Mouse (Mus musculus): Measurements from ENCODE around the gene Osbpl5. TPM values are rescaled to one million over a fixed set of nuclear protein-coding genes. Genes with fewer than 3 reads are reported as not detected.

The Osbpl5 gene
- 30.2 and 32.4 TPM in 2 replicates for polyA plus RNA-seq (2015; fragmentation: Nextera tagmentation; extraction: Ambion mirVana)

DNA sequence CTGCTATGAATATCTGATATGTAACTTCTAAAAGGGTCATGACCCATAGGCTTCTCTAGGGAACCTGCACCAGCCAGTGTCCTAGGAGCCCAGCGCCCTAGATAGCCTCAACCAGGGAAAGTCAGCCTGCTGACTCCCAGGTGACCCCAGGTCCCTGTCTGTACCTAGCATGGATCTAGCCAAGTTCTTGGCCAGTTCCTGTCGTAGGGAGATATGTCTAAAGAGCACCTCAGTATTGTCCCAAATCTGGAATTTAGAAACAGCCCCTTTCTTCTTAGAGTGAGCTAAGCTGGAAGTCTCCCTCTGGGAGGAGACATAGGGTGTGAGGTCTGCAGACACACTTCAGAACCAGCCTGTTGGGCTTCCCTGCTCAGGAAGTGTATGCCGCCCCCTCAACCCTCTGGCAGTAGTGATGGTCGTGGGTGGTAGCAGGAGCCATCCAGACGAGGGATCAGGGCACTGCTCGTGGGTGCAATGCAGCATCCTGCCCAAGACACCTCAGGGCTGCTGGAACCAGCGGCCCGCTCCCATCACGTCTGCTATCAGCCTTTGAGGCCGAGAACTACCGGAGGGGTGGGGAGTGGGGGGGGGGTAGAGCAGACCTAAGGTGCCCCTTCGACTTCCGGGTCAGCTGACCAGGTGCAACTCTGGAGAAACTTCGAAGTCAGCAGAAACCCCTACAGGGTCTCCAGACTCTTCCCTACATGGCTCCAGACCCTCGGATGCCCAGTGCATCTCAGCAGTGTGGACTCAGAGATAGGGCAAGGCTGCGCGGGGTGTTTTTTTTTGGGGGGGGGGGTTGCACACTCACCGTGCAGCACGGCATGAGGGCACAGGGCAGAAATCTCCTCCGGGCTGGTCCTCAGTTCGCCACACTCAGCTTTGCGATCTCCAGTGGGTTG is at the start of gene Osbpl5:
Osbpl5 (minus strand) TSS at position 861 of the 902 bp plus-strand sequence.
- H3K27me3 ChIP-seq: peaks cover 14% of the 10 kb centered on the region
- H3K4me2 ChIP-seq (replicated peaks): peak within 1 kb of the TSS; percentile 78
- WGBS: 35% methylated on average over 22 of the region's 22 CpGs
- H3K36me3 ChIP-seq: no peaks in the 10 kb centered on the region
- H3K4me3 ChIP-seq: peak within 1 kb of the TSS; percentile 33
- H3K9me3 ChIP-seq: no peaks in the 10 kb centered on the region
- H3K4me1 ChIP-seq: peaks cover 11% of the 10 kb centered on the region
- H3K9ac ChIP-seq (replicated peaks): 0 out of 2 replicates have a peak within 1 kb of the TSS, but pooled peaks have one; percentile 0
- ATAC-seq (replicated peaks): peak; percentile 30
- no peak within 1 kb of the TSS for H3K27ac ChIP-seq (replicated peaks)

GRCm38 (mm10) chr7:143805199-143805624 is 48.4 kb upstream of the Osbpl5 start:
- ATAC-seq (replicated peaks): peak; percentile 64
- Histone ChIP-seq H3K9me3 (no peaks in the 10 kb centered on the region), H3K9ac (replicated peaks) (no peak overlapping the region), H3K4me2 (replicated peaks) (no peak overlapping the region), H3K4me1 (no peaks in the 10 kb centered on the region), H3K4me3 (no peak overlapping the region), H3K27ac (replicated peaks) (no peak overlapping the region), H3K36me3 (peaks cover 16% of the 10 kb centered on the region; the same call in 1 of the 2 replicates), H3K27me3 (no peaks in the 10 kb centered on the region)
- 34% methylated on average over 5 of the region's 5 CpGs for WGBS

- no peak overlapping the region for H3K4me3 ChIP-seq
- no peak overlapping the region for H3K4me2 ChIP-seq (replicated peaks)
- no peaks in the 10 kb centered on the region for H3K9me3 ChIP-seq
- peaks cover 23% of the 10 kb centered on the region; the same call in 1 of the 2 replicates for H3K36me3 ChIP-seq
- H3K4me1 ChIP-seq: no peaks in the 10 kb centered on the region
- H3K27me3 ChIP-seq: no peaks in the 10 kb centered on the region
- 86% methylated on average over 8 of the region's 8 CpGs for WGBS
- no peak overlapping the region for H3K9ac ChIP-seq (replicated peaks)
- no peak for ATAC-seq (replicated peaks)
- no peak overlapping the region for H3K27ac ChIP-seq (replicated peaks)
Measured at GRCm38 (mm10) chr7:143801195-143802065, 44.6 kb upstream of the Osbpl5 start.

- H3K4me1 ChIP-seq: no peaks in the 10 kb centered on the region
- no peak for ATAC-seq (replicated peaks)
- H3K4me2 ChIP-seq (replicated peaks): no peak overlapping the region
- no peaks in the 10 kb centered on the region for H3K27me3 ChIP-seq
- peaks cover 30% of the 10 kb centered on the region; the same call in 1 of the 2 replicates for H3K36me3 ChIP-seq
- no peak overlapping the region for H3K4me3 ChIP-seq
- no peak overlapping the region for H3K27ac ChIP-seq (replicated peaks)
- no peak overlapping the region for H3K9ac ChIP-seq (replicated peaks)
- 97% methylated on average over 1 of the region's 1 CpGs for WGBS
- H3K9me3 ChIP-seq: no peaks in the 10 kb centered on the region
Measured at GRCm38 (mm10) chr7:143800770-143801169, 44.0 kb upstream of the Osbpl5 start.

DNA sequence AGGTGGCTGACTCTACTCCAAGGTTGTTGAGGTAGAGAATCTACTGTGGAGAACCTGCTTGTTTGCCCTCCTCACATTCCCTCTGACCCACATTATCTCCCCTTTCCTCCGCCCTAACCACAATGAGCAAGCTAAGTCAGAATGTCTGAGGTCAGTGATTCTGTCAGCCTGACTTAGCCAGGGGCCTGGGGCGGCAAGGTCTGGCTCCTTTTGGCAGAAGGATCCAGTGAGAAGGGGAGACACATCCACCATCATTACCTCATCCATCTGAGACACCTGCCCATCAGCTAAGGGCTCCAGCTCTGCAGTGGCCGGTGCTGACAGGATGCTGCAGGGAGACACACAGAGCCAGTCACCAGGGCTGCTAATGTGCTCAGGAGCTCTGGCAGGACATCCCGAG is 42.0 kb upstream of the Osbpl5 start:
- no peak for ATAC-seq (replicated peaks)
- no peaks in the 10 kb centered on the region for H3K4me1 ChIP-seq
- no peak overlapping the region for H3K4me3 ChIP-seq
- H3K9me3 ChIP-seq: no peaks in the 10 kb centered on the region
- WGBS: 91% methylated on average over 4 of the region's 4 CpGs
- no peak overlapping the region for H3K27ac ChIP-seq (replicated peaks)
- no peak overlapping the region for H3K4me2 ChIP-seq (replicated peaks)
- H3K9ac ChIP-seq (replicated peaks): no peak overlapping the region
- H3K27me3 ChIP-seq: no peaks in the 10 kb centered on the region
- H3K36me3 ChIP-seq: peaks cover 31% of the 10 kb centered on the region; the same call in 1 of the 2 replicates

DNA sequence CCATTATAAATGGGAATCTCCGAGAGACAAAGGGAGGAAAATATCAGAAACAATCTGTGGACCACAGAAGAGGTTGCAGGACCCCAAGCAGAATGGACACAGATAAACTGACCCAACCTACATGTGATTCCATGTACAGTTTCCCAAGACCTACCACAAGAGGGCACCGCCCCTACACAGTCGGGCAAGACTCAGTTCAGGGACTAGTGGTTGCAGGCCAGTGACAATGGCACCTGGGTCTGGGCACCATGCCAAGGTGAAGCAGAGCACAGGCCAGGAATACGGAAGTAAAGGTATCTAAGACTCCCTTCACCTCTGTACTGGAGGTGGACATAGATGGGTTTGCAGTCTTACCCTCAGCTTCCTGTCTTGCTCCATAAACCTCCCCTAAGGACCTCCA is 36.3 kb upstream of the Osbpl5 start:
- 61% methylated on average over 4 of the region's 4 CpGs for WGBS
- no peak overlapping the region for H3K27ac ChIP-seq (replicated peaks)
- H3K36me3 ChIP-seq: peaks cover 17% of the 10 kb centered on the region; the same call in 1 of the 2 replicates
- H3K9me3 ChIP-seq: no peaks in the 10 kb centered on the region
- no peak for ATAC-seq (replicated peaks)
- no peak overlapping the region for H3K4me3 ChIP-seq
- no peaks in the 10 kb centered on the region for H3K27me3 ChIP-seq
- H3K4me2 ChIP-seq (replicated peaks): no peak overlapping the region
- H3K9ac ChIP-seq (replicated peaks): no peak overlapping the region
- H3K4me1 ChIP-seq: no peaks in the 10 kb centered on the region

DNA sequence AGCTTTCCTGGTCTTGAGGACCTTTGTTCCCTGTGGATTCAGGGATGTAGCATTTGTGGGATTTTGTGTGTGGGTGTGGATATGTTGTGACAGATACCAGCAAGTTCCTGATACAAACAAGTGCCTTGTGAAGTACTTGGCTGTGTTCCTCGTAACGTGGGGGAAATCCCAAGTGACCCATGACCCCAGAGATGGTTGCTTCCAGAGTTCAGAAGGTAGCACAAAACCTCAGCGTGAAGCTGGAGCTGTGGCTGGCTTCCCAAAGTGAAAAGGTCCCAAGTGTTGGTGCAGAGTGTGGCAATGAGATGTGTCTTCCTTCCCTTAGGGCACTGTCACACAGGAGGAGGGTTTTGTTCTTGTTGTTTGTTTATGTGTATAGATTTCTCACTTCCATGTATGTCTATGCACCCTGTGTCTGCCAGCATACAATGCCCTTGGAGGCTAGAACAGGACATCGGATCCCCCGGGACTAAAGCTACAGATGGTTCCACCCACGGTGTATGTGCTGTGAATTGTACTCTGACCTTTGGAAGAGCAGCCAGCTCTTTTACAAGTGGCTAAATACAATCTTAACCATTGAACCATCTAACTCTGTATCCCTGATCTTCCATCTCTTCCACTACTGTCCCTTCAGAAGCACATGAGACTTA is 35.7 kb upstream of the Osbpl5 start:
- WGBS: 78% methylated on average over 6 of the region's 6 CpGs
- no peak overlapping the region for H3K27ac ChIP-seq (replicated peaks)
- peaks cover 12% of the 10 kb centered on the region; the same call in 1 of the 2 replicates for H3K36me3 ChIP-seq
- no peak for ATAC-seq (replicated peaks)
- H3K4me1 ChIP-seq: no peaks in the 10 kb centered on the region
- no peak overlapping the region for H3K4me2 ChIP-seq (replicated peaks)
- no peaks in the 10 kb centered on the region for H3K27me3 ChIP-seq
- H3K9ac ChIP-seq (replicated peaks): no peak overlapping the region
- no peaks in the 10 kb centered on the region for H3K9me3 ChIP-seq
- H3K4me3 ChIP-seq: no peak overlapping the region

DNA sequence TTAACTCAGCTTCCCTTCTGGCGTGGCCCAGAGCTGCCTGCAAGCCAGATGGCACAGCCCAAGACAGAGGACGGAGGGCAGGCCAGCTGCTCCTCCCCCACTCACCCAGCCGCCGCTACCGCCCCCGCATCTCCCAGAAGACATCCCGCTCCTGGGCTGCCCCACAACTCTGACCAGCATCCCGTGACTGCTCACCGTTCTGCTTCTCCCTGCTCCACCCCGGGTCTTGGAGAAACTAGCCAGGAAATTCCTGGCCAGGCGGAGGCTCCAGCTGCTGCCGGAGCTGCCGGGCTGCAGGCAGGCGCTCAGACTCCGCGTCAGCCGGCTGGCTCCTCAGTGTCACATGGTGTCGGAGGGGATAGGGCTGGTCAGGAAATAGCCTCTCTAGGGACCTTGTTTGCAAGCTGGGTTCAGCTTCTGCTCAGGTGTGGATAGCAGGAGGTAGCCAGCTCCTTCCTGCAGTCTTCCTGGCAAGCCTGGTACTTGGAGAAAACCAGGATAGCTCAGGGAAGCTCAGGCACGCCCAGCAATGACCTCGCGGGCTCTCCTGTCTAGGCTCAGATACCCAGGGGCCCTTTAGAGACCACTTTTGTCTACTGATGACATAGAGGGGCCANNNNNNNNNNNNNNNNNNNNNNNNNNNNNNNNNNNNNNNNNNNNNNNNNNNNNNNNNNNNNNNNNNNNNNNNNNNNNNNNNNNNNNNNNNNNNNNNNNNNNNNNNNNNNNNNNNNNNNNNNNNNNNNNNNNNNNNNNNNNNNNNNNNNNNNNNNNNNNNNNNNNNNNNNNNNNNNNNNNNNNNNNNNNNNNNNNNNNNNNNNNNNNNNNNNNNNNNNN is 27.4 kb upstream of the Osbpl5 start, which contains the start of gene Mrgpre:
Mrgpre (minus strand) TSS at position 505 of the 834 bp plus-strand sequence.
- H3K9ac ChIP-seq (replicated peaks): peak within 1 kb of the TSS; percentile 58
- H3K4me2 ChIP-seq (replicated peaks): peak within 1 kb of the TSS; percentile 81
- H3K4me1 ChIP-seq: peaks cover 16% of the 10 kb centered on the region
- ATAC-seq (replicated peaks): peak; percentile 89
- H3K36me3 ChIP-seq: no peaks in the 10 kb centered on the region
- 4% methylated on average over 21 of the region's 21 CpGs for WGBS
- H3K27me3 ChIP-seq: no peaks in the 10 kb centered on the region
- H3K4me3 ChIP-seq: peak within 1 kb of the TSS; percentile 52
- no peaks in the 10 kb centered on the region for H3K9me3 ChIP-seq
- H3K27ac ChIP-seq (replicated peaks): peak within 1 kb of the TSS; percentile 62

DNA sequence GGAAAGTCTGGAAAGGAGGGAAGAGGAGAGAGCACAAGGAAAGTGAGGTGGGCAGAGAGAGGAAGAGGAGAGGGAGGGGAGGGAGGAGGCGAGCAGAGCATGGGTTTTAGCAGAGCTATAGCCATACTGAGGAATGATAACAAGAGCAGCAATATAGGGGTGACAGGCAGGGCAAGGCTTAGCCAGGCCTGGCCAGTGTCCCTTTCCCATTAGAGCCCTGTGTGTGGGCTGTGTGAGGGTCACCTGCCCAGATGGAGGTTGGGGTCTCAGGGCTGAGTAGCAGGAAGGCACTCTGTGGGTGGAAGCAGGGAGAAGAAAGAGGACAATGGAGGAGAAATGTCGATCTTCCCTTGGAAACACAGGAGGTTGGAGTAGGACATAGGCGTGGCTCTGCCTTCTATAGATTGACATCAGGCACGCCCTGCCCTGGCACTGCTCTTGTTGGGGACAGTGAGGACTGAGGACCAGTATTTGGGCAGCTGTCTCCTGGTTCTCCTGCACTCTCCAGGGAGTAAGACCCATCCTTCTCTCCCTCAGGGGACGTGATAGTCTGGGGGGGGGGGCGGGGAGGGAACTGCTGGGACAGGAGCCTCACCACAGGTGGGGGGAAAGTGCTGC is 26.7 kb upstream of the Osbpl5 start:
- peak overlapping the region; percentile 52 for H3K4me3 ChIP-seq
- no peaks in the 10 kb centered on the region for H3K27me3 ChIP-seq
- no peaks in the 10 kb centered on the region for H3K9me3 ChIP-seq
- H3K27ac ChIP-seq (replicated peaks): peak overlapping the region; percentile 62
- H3K9ac ChIP-seq (replicated peaks): peak overlapping the region; percentile 58
- H3K4me1 ChIP-seq: peaks cover 16% of the 10 kb centered on the region
- ATAC-seq (replicated peaks): peak; percentile 65
- peak overlapping the region; percentile 81 for H3K4me2 ChIP-seq (replicated peaks)
- H3K36me3 ChIP-seq: no peaks in the 10 kb centered on the region
- 12% methylated on average over 5 of the region's 6 CpGs for WGBS

- H3K27ac ChIP-seq (replicated peaks): no peak overlapping the region
- 74% methylated on average over 2 of the region's 2 CpGs for WGBS
- no peaks in the 10 kb centered on the region for H3K36me3 ChIP-seq
- no peak overlapping the region for H3K4me3 ChIP-seq
- H3K9me3 ChIP-seq: no peaks in the 10 kb centered on the region
- ATAC-seq (replicated peaks): no peak
- H3K9ac ChIP-seq (replicated peaks): no peak overlapping the region
- no peaks in the 10 kb centered on the region for H3K4me1 ChIP-seq
- H3K4me2 ChIP-seq (replicated peaks): no peak overlapping the region
- no peaks in the 10 kb centered on the region for H3K27me3 ChIP-seq
Measured at GRCm38 (mm10) chr7:143777375-143777774, 20.6 kb upstream of the Osbpl5 start.
